11 mouse cellular contexts compared by ENCODE assay signal in the genomic region with DNA sequence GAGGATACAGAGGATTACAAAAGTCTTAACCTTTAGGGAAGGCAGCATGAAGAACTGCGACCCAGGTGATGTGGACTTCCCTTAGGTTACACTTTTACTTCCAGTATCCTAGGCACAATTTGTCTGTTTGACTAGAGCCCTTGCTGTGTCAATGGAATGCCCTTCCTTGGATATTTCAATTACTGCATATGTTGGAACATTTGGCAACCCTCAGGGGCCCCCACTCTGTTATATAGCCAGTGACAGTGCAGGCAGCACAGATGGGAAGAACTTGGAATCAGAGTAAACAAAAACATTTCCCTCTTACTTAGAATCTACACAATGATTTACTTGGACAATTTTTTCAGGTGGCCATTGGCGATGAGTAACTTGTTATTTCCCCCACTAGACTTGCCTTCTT.
DNase-seq lines count a peak whose midpoint lies in the region.
"Had no signal": no experiment of that assay in that cellular context is flagged by ENCODE, and none has a peak within 500 bp of the region (broad histone marks: within the 10 kb centered on the region; RNA-seq: fewer than 3 reads in every experiment).

No protein-coding gene starts in this region.

- DNase-seq in cerebellum, adult 18-20 months = peak; percentile 7 to 8
- no peak for DNase-seq in cerebellum, postnatal 4 days (ENCODE audit: low spot score in 2 of 2)
- peak; percentile 32 for DNase-seq in left cerebral cortex, postnatal 4 days
- no peak for DNase-seq in left cerebral cortex, postnatal 10 days (ENCODE audit: extremely low spot score in 1 of 2, low spot score in 2 of 2)
- peak; percentile 19 for DNase-seq in cerebellum, adult 9-11 months
- no peak for DNase-seq in right cerebral cortex, adult 18-20 months
- DNase-seq: adrenal gland, postnatal 14 days; gastrocnemius, postnatal 10 days; heart, adult 18-20 months; heart, postnatal 10 days; heart, postnatal 4 days had no signal

- intact Hi-C loops in left cerebral cortex, postnatal 4 days (cut with DNase I) = no loop called here
- intact Hi-C loops in left cerebral cortex, postnatal 10 days (cut with DNase I) = no loop called here

Comparison
In these comparisons a context has a peak if more than half of its experiments do, and no peak if none do; other contexts are left out.
1. DNase-seq: peak in cerebellum, adult 18-20 months (2 of 2), left cerebral cortex, postnatal 4 days (single experiment) and cerebellum, adult 9-11 months (single experiment); none in cerebellum, postnatal 4 days (0 of 2), left cerebral cortex, postnatal 10 days (0 of 2) and right cerebral cortex, adult 18-20 months (single experiment).